Mouse (Mus musculus): ENCODE measurements around the gene Spop.
"Not testable (repeated sequence)": the region's sequence is repeated elsewhere in the genome, so short reads cannot be mapped to it uniquely, and the experiment has no call there.

Gene Spop

DNA sequence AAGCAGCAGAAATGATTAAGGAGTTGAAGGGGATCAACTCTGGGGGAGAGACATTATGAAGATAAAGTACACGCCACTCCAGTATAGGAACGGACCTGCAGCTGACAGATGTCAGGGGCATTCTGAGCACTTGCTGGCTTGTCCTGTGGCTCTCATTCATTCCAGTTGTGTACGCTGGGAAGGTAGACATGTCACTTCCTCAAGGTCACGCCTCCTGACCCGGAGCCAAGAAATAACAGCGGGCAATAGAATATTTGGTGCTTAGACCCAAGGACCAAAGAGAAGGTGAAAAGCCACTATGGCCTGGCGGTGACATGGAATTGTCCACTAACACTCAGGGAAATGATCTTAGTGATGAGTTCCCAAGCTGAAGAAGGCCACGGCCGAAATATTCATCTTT, 82.0 kb downstream of the Spop start:
- no peak for DNase-seq (ENCODE audit: low read depth, low spot score)

- DNase-seq (ENCODE audit: low read depth, low spot score) = no peak
Observed at GRCm38 (mm10) chr11:95497921-95498320, 84.0 kb downstream of the Spop start.

- DNase-seq (ENCODE audit: low read depth, low spot score) = no peak
Observed at GRCm38 (mm10) chr11:95500412-95500811, 86.5 kb downstream of the Spop start.

DNA sequence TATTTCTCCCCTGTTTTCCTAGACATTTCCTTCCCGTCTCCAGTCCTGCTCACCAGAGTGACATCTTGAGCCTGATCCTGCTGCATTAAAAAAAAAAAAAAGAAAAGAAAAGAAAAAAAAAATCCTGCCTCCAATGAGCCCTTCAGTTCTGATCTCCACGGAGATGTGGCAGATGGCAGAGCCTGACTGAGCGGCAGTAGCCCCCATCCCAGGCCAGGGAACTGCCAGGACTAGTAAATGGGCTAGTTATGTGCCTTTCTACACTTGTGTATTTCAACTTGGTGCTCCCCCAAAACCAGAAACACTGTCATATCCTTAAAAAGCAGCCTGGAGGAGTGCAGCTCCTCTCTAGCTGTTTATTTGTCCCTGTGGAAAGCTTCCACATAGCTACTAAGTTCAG, 87.0 kb downstream of the Spop start:
- DNase-seq (ENCODE audit: low read depth, low spot score) = no peak

DNA sequence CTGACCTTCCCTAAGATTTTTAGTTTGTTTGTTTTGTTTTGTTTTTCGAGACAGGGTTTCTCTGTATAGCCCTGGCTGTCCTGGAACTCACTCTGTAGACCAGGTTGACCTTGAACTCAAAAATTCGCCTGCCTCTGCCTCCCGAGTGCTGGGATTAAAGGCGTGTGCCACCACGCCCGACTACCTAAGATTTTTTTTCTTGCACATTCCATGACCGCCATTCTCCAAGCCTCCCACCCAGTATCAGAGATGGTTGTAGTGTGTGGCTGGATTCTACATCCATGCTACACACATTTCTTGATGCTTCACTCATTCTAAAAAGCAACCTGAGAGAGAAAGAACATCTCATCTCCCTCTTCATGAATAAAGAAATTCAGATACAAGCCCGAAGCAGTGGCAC, 87.9 kb downstream of the Spop start:
- DNase-seq (ENCODE audit: low read depth, low spot score) = not testable (repeated sequence)

GRCm38 (mm10) chr11:95503581-95504180, 89.8 kb downstream of the Spop start:
- no peak for DNase-seq (ENCODE audit: low read depth, low spot score)

GRCm38 (mm10) chr11:95504271-95504731, 90.4 kb downstream of the Spop start:
- DNase-seq (ENCODE audit: low read depth, low spot score) = no peak

- no peak for DNase-seq (ENCODE audit: low read depth, low spot score)
Observed at GRCm38 (mm10) chr11:95507041-95507716, 93.3 kb downstream of the Spop start.

GRCm38 (mm10) chr11:95507785-95508184, 93.9 kb downstream of the Spop start:
- no peak for DNase-seq (ENCODE audit: low read depth, low spot score)

GRCm38 (mm10) chr11:95508211-95508926, 94.5 kb downstream of the Spop start:
- no peak for DNase-seq (ENCODE audit: low read depth, low spot score)

DNA sequence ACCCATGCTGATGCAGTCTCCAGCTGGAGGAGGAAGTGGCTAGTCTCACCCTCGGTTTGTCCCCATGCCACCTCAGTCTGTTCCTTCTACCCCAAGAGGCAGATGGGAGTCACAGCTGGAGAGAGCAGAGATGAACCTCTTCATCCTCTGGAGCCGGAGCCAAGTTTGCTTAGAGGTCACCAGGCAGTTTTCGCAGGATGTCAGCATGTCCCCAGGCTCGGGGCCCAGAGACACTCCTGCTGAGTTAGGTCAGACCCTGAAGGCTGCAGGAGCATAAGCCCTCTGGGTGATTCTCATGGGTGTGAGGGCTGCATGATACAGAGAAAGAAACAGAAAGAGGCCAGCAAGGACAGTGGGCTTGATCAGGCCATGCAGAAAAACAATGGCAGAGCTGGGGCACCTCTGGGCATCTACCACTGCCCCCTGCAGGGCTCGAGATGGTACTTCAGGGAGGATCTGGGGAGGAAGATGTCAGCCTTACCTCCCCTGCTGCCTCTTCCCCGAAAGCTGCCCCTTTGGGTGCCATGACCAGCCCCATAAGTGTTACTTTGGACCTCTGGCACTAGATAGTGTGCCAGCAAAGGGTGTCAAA, 95.3 kb downstream of the Spop start:
- no peak for DNase-seq (ENCODE audit: low read depth, low spot score)

DNA sequence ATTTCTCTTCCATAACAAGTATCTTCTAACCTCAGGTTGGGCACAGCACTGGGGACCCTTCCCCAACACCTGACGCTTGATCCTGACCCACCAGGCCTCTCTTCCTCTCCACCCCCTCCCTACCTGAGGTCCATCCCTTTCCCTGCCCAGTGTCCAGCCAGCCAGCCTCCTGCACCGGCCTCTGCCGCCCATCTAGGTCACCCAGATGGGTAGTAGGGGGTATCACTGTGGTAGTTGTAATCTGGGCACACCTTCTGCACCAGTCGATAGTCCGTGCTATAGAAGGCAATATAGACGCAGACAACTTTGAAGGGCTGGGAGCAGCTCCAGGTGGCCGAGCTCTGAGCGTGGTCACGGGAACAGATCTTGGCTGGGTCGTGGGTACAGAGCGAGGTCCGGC, 96.8 kb downstream of the Spop start:
- no peak for DNase-seq (ENCODE audit: low read depth, low spot score)

GRCm38 (mm10) chr11:95511919-95512318, 98.0 kb downstream of the Spop start:
- no peak for DNase-seq (ENCODE audit: low read depth, low spot score)

DNA sequence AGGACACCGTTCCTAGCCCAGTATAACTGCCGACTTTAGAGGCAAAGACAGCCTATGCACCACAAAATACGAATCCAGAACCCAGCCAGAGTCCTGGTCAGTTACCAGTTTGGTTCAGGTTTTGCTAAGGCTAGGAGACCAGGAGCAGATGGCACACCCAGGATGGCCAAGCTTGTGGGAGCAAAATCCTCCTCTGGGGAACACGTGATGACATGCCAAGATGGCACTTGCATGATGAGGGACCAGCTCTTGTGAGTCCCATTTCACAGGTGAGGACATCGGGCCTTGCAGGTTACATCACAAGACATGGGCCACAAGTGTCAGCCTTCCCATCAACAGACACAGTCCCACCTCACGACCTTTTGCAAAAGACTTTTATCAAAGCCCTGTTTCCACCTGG, 98.5 kb downstream of the Spop start:
- DNase-seq (ENCODE audit: low read depth, low spot score) = no peak

DNA sequence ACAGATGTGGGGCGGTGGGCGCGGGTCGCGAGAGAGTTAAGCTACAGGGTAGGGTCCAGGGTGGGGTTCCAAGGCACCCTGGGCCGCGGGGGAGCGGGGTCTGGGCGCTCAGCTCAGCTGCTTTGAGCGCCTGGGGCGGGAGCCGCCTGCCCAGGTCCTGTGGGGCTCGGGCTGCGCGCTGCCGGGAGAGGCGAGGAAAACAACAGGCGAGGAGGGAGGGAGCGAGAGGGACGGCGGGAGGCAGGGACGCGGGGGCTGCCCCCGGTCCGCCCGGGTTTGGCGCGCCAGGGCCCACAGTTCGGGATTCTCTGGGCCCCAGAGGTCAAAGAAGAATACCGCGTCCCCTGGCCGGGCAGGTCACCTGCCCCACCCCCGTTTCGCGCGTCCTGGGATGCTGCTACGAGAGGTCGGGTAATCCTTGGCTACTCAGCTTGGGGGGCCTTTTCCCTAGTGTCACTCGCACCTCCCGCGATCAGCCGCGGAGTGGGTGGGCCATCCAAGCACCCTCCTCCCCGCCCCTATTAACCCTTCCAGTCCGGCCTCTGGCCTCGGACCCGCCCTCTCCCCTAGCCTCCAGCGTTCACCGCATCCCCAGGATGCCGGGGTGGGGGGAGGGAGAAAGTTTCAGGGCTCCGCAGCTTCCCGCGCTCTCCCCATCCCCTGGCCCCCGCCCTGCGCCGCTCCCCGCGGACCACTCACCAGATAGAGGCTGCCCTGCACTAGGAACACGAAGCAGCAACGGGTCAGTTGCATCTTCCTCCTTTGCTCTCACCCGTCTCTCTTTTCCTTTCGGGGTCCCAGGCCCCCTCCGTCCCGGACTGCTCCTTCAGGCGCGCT, 99.8 kb downstream of the Spop start:
- DNase-seq (ENCODE audit: low read depth, low spot score) = no peak

- no peak for DNase-seq (ENCODE audit: low read depth, low spot score)
Observed at GRCm38 (mm10) chr11:95514298-95514861, 100.5 kb downstream of the Spop start, which contains the start of gene Nxph3. Gene Nxph3 (minus strand): TSS chr11:95514570.

GRCm38 (mm10) chr11:95515376-95516323, 101.8 kb downstream of the Spop start:
- DNase-seq (ENCODE audit: low read depth, low spot score) = no peak

DNA sequence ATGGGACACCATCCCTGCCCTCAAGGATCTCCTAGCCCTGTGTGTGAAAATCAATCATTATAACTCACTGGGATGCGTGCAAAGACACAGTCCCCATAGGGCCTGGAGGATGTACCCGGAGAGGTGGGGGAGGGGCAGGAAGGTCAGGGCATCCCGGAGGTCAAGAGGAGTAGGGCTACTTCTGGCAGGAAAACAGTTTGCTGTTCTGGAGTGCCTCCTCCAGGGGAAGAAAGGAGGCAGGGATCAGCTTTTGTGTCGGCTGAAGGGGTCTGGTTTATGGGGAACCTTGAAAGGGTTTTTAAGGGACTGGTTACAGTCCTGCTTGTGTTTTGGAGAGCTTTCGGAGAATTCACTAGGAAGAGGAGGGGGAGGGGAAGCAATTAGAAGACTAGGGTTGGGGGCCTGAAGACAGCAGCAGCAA, 102.6 kb downstream of the Spop start:
- no peak for DNase-seq (ENCODE audit: low read depth, low spot score)

DNA sequence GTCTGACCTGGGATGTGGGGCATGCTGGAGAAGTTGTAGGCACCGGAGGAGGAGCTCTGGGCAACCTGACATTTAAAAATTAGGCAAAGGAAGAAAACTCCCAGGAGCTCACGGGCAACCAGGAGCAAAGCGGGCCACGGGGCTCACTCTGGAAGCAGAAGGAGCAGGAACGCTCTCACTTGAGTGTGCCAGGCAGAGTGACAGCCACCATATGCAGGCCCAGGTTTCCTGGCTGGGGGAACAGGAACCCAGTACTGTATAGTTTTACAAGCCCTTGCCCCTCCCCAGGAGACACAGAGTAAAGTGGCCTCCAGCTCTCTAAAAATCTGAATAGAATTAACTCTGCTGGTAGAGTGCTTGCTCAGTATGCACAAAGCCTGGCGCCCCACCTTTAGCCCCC, 103.3 kb downstream of the Spop start:
- no peak for DNase-seq (ENCODE audit: low read depth, low spot score)

DNA sequence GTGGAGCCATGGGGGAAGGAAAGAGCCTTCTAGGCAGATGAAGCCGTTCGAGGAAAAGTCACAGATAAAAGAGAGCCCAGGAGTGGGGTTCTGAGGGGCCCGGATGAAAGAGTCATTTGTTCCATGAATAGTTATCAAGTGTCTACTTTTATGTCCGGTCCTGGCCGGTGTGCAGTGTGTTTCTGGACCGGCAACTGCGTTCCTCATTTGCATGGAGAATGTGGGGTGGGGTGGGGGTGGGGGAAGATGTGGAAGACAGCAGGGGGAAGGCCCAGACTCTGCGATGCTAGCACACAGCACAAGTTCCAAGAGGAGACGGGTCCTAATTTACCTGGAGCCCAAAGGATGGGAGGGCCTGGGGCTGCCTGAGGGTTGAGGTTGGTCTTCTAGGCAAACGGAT, 105.4 kb downstream of the Spop start:
- DNase-seq (ENCODE audit: low read depth, low spot score) = no peak

Data from retina, postnatal 7 days (tissue).